Mouse (Mus musculus): ENCODE data around the gene Lsm12. TPM values are rescaled to one million over a fixed set of nuclear protein-coding genes. Genes with fewer than 3 reads are reported as not detected.

Lsm12 gene
- polyA plus RNA-seq, 1 experiment from 2014 or later: 119 TPM

DNA sequence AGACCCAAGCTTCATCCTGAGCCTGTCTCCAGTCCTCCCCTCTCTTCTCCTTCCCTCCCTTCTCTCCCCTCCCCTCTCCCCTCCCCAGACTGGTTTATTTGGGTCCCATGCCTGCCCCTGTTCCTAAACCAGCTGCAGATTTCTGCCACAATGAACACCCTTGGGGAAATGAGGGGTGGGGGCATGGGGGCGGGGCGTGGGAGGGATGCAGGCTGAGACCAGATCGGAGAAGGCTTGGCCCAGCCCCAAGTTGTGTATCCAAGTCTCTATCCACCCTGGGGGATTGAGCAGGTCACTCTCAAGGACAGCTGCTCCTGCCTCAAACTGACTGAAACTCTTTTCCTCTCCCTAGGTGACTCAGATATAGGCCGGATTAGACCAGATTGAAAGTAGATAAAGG, 50.6 kb downstream of the Lsm12 start:
- Histone ChIP-seq H3K27me3 (ENCODE audit: insufficient read depth, poor library complexity, severe bottlenecking) (peaks cover 41% of the 10 kb centered on the region), H3K4me1 (replicated peaks) (peaks cover 11% of the 10 kb centered on the region), H3K36me3 (no peaks in the 10 kb centered on the region), H3K9me3 (no peaks in the 10 kb centered on the region), H3K27ac (no peak overlapping the region), H3K4me3 (no peak overlapping the region)
- no peak for DNase-seq (ENCODE audit: low spot score)
- 41% methylated on average over 4 of the region's 4 CpGs for WGBS

DNA sequence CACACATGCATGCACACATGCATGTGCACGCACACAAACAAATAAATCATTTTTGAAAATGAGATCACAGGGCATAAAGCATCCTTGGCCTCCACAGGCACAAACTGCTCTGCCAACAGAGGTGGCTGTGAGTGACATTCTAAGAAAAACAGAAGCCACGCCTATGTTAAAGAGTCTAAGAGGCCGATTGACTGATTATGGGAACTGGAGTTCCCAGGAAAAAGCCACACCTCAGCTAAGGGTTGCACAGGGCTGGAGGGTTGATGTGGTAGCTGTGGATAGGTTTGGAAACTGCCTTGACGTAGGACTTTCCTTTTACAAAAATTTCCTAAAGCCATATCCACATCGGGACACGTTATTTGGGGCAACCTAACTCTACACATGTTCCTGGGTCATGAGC, 67.7 kb downstream of the Lsm12 start:
- Histone ChIP-seq H3K4me3 (no peak overlapping the region), H3K4me1 (replicated peaks) (peaks cover 7% of the 10 kb centered on the region), H3K27me3 (ENCODE audit: insufficient read depth, poor library complexity, severe bottlenecking) (peaks cover 6% of the 10 kb centered on the region; the same call in 1 of the 2 replicates), H3K9me3 (peaks cover 2% of the 10 kb centered on the region; the same call in 1 of the 2 replicates), H3K27ac (no peak overlapping the region), H3K36me3 (no peaks in the 10 kb centered on the region)
- 85% methylated on average over 6 of the region's 6 CpGs for WGBS
- no peak for DNase-seq (ENCODE audit: low spot score)

DNA sequence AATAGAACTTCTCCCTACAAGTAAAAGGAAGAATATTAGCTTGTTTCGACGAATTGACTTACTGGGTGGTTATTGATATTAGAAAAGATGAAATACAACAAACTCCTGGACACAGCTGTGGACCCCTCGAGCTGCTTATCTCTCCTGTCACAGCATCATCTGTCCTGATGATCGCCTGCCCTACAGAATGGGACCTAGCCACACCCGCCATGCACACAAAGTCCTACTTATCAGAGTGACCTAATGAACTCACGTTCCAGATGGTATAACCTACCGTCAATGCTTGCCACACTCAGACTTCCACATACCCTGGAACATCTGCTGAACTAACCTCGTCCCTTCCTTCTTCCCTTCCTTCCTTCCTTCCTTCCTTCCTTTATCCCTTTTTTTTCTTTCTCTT, 68.9 kb downstream of the Lsm12 start:
- Histone ChIP-seq H3K27ac (no peak overlapping the region), H3K4me3 (no peak overlapping the region), H3K36me3 (no peaks in the 10 kb centered on the region), H3K4me1 (replicated peaks) (peaks cover 7% of the 10 kb centered on the region), H3K9me3 (peaks cover 2% of the 10 kb centered on the region; the same call in 1 of the 2 replicates), H3K27me3 (ENCODE audit: insufficient read depth, poor library complexity, severe bottlenecking) (peaks cover 13% of the 10 kb centered on the region)
- 84% methylated on average over 8 of the region's 8 CpGs for WGBS
- no peak for DNase-seq (ENCODE audit: low spot score)

Other genes with a start within 250 kb of the Lsm12 start
- gene Sost, start 218.3 kb downstream of the Lsm12 start, polyA plus RNA-seq (2016; fragmentation: Nextera tagmentation; extraction: Ambion mirVana): 1.1 and 1.3 TPM in 2 replicates
- gene Cfap97d1, start 201.0 kb downstream of the Lsm12 start, polyA plus RNA-seq (2016; fragmentation: Nextera tagmentation; extraction: Ambion mirVana): not detected in 2 replicates
- gene Dusp3, start 198.3 kb downstream of the Lsm12 start, polyA plus RNA-seq (2016; fragmentation: Nextera tagmentation; extraction: Ambion mirVana): 11.6 and 12.4 TPM in 2 replicates
- gene Mpp3, start 156.8 kb downstream of the Lsm12 start, polyA plus RNA-seq (2016; fragmentation: Nextera tagmentation; extraction: Ambion mirVana): 14.4 and 27.4 TPM in 2 replicates
- gene Cd300lg, start 143.8 kb downstream of the Lsm12 start, polyA plus RNA-seq (2016; fragmentation: Nextera tagmentation; extraction: Ambion mirVana): 0.12 and 0.35 TPM in 2 replicates
- gene Mpp2, start 96.8 kb downstream of the Lsm12 start, polyA plus RNA-seq (2016; fragmentation: Nextera tagmentation; extraction: Ambion mirVana): 12.8 and 18.6 TPM in 2 replicates
- not detected in 2 replicates for gene Ppy, start 84.0 kb downstream of the Lsm12 start, polyA plus RNA-seq (2016; fragmentation: Nextera tagmentation; extraction: Ambion mirVana)
- 0.50 and 0.97 TPM in 2 replicates for gene Pyy, start 77.5 kb downstream of the Lsm12 start, polyA plus RNA-seq (2016; fragmentation: Nextera tagmentation; extraction: Ambion mirVana)
- gene Nags, start 39.8 kb downstream of the Lsm12 start, polyA plus RNA-seq (2016; fragmentation: Nextera tagmentation; extraction: Ambion mirVana): 0.10 TPM in 1 of 2 replicates, not detected in the other
- gene Tmem101, start 28.9 kb downstream of the Lsm12 start, polyA plus RNA-seq (2016; fragmentation: Nextera tagmentation; extraction: Ambion mirVana): 36.1 and 41.2 TPM in 2 replicates
- gene G6pc3, start 4.3 kb upstream of the Lsm12 start, polyA plus RNA-seq (2016; fragmentation: Nextera tagmentation; extraction: Ambion mirVana): 32.3 and 37.8 TPM in 2 replicates
- gene Hdac5, start 44.9 kb upstream of the Lsm12 start, polyA plus RNA-seq (2016; fragmentation: Nextera tagmentation; extraction: Ambion mirVana): 70.3 and 101 TPM in 2 replicates
- 20.9 and 28.3 TPM in 2 replicates for gene BC030867, start 63.6 kb upstream of the Lsm12 start, polyA plus RNA-seq (2016; fragmentation: Nextera tagmentation; extraction: Ambion mirVana)
- gene Asb16, start 83.4 kb upstream of the Lsm12 start, polyA plus RNA-seq (2016; fragmentation: Nextera tagmentation; extraction: Ambion mirVana): 0.08 TPM in 1 of 2 replicates, not detected in the other
- 52.3 and 69.6 TPM in 2 replicates for gene Tmub2, start 99.6 kb upstream of the Lsm12 start, polyA plus RNA-seq (2016; fragmentation: Nextera tagmentation; extraction: Ambion mirVana)
- gene Atxn7l3, start 111.3 kb upstream of the Lsm12 start, polyA plus RNA-seq (2016; fragmentation: Nextera tagmentation; extraction: Ambion mirVana): 16.8 and 18.7 TPM in 2 replicates
- 82.6 and 91.7 TPM in 2 replicates for gene Ubtf, start 134.4 kb upstream of the Lsm12 start, polyA plus RNA-seq (2016; fragmentation: Nextera tagmentation; extraction: Ambion mirVana)
- gene Slc4a1, start 180.9 kb upstream of the Lsm12 start, polyA plus RNA-seq (2016; fragmentation: Nextera tagmentation; extraction: Ambion mirVana): 35.8 and 38.0 TPM in 2 replicates
- gene Rundc3a, start 208.1 kb upstream of the Lsm12 start, polyA plus RNA-seq (2016; fragmentation: Nextera tagmentation; extraction: Ambion mirVana): 23.5 and 57.0 TPM in 2 replicates
- 236 TPM in 2 replicates for gene Slc25a39, start 222.7 kb upstream of the Lsm12 start, polyA plus RNA-seq (2016; fragmentation: Nextera tagmentation; extraction: Ambion mirVana)
- gene Grn, start 245.0 kb upstream of the Lsm12 start, polyA plus RNA-seq (2016; fragmentation: Nextera tagmentation; extraction: Ambion mirVana): 76.8 and 88.9 TPM in 2 replicates

Data from hindbrain, embryonic 10.5 days (tissue).